Mouse (Mus musculus) right cerebral cortex, postnatal 14 days (tissue): Measurements from ENCODE around the gene Gm15293.
"Not testable (repeated sequence)": the region's sequence is repeated elsewhere in the genome, so short reads cannot be mapped to it uniquely, and the experiment has no call there.

Experiments
- DNase-seq: peaks from one replicate; pipeline ENCODE4 v3.0.0; 2022

The Gm15293 gene

DNA sequence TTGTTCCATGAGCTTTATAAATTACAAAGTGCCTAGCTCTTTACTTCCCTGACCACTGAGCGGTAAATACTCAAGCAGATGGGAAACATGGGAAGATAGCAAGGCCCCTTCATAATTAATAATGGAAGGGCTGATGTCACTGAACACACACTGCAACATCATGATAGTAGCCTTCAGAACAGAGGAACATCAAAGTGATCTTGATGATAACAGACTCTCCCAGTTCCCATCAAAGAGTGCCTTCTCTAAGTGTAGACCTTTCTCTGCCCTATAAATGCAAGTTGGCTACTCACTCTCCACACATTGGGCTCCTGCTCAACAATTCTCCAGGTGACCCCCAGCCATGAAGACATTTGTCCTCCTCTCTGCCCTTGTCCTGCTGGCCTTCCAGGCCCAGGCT lies at the start of gene Gm15293:
Gene Gm15293, plus strand, starts transcription at position 301 of the 400 bp plus-strand sequence.
- DNase-seq: not testable (repeated sequence)

DNA sequence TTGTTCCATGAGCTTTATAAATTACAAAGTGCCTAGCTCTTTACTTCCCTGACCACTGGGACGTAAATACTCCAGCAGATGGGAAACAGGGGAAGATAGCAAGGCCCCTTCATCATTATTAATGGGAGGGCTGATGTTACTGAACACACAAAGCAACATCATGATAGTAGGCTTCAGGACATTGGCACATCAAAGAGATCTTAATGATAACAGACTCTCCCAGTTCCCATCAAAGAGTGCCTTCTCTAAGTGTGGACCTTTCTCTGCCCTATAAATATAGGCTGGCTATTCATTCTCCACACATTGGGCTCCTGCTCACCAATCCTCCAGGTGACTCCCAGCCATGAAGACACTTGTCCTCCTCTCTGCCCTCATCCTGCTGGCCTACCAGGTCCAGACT lies 39.4 kb upstream of the Gm15293 start, which contains the start of gene Defa22:
Gene Defa22, plus strand, starts transcription at position 301 of the 400 bp plus-strand sequence.
- not testable (repeated sequence) for DNase-seq

DNA sequence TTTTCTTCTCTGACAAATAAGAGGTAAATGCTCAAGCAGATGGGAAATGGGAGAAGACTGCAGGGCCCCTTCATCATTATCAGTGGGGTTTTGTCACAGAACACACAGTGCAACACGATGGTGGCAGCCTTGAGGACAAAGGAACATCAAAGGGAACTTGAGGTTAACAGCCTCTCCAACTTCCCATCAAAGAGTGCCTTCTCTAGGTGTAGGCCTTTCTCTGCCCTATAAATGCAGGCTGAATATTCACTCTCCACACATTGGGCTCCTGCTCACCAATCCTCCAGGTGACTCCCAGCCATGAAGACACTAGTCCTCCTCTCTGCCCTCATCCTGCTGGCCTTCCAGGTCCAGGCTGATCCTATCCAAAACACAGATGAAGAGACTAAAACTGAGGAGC lies 10.0 kb upstream of the Gm15293 start, which contains the start of gene Defa31:
Gene Defa31, plus strand, starts transcription at position 301 of the 400 bp plus-strand sequence.
- DNase-seq: not testable (repeated sequence)
